Mouse (Mus musculus) heart, embryonic 15.5 days (tissue): ENCODE measurements around the gene Tomm6. TPM values are rescaled to one million over a fixed set of nuclear protein-coding genes. Genes with fewer than 3 reads are reported as not detected.

ENCODE experiments used
- ATAC-seq: fragments of 200-750 bp; cut with Nextera tagmentation; replicated peaks from 2 replicates; pipeline ENCODE4 v1.8.0; 2017; ENCODE audit warnings: low read depth, moderate TSS enrichment; ENCODE audit not compliant: insufficient number of reproducible peaks, insufficient read depth, low FRiP score
- H3K27ac ChIP-seq: fragments of 300-500 bp; sonication (generic); 2 replicates; pipeline ENCODE4 v1.5.1; 2015; ENCODE audit warnings: mild to moderate bottlenecking, inconsistent platforms
- H3K27me3 ChIP-seq: fragments of 300-500 bp; sonication (generic); 2 replicates; pipeline ENCODE4 v1.6.1; 2015; ENCODE audit warnings: inconsistent platforms
- H3K36me3 ChIP-seq: fragments of 300-500 bp; sonication (generic); 2 replicates; pipeline ENCODE4 v1.6.1; 2015; ENCODE audit warnings: mild to moderate bottlenecking, inconsistent platforms
- H3K4me1 ChIP-seq: fragments of 300-500 bp; sonication (generic); replicated peaks from 2 replicates; pipeline ENCODE4 v1.6.1; 2015; ENCODE audit warnings: inconsistent platforms
- H3K4me2 ChIP-seq: fragments of 300-500 bp; sonication (generic); 2 replicates; pipeline ENCODE4 v1.6.1; 2015; ENCODE audit warnings: inconsistent platforms, mild to moderate bottlenecking, moderate library complexity
- H3K4me3 ChIP-seq: fragments of 300-500 bp; sonication (generic); 2 replicates; pipeline ENCODE4 v1.5.1; 2015; ENCODE audit warnings: mild to moderate bottlenecking, inconsistent platforms
- H3K9ac ChIP-seq: fragments of 300-500 bp; sonication (generic); 2 replicates; pipeline ENCODE4 v1.6.1; 2015; ENCODE audit warnings: mild to moderate bottlenecking, inconsistent platforms
- H3K9me3 ChIP-seq: fragments of 300-500 bp; sonication (generic); replicated peaks from 2 replicates; pipeline ENCODE4 v1.6.1; 2016; ENCODE audit warnings: inconsistent platforms
- WGBS: fragments of 180-500 bp; shearing (Covaris S2); methylation state at CpG from one replicate; pipeline ENCODE4 v1.1.7; 2015; ENCODE audit warnings: mixed read lengths; 5-methylcytosine and 5-hydroxymethylcytosine counted together
- polyA plus RNA-seq: library from polyadenylated mRNA; unstranded; fragments of >200 nt; fragmentation: Nextera tagmentation; extraction: Ambion mirVana; gene quantifications from 2 replicates; pipeline ENCODE4 v1.2.1, GENCODE M21; 2015

The Tomm6 gene
- polyA plus RNA-seq = 260 and 304 TPM in 2 replicates

GRCm38 (mm10) chr17:47688344-47688607 is at the start of gene Tomm6:
Tomm6 (minus strand) TSS chr17:47688386.
- Histone ChIP-seq H3K4me2 (peak within 1 kb of the TSS; percentile 97), H3K9me3 (no peaks in the 10 kb centered on the region)
- ATAC-seq = no peak

GRCm38 (mm10) chr17:47737271-47738065 is 49.3 kb upstream of the Tomm6 start:
- no peaks in the 10 kb centered on the region for H3K36me3 ChIP-seq
- no peaks in the 10 kb centered on the region for H3K27me3 ChIP-seq
- WGBS = under 1% methylated on average over 50 of the region's 60 CpGs
- H3K9me3 ChIP-seq = no peaks in the 10 kb centered on the region
- peak overlapping the region; percentile 94 for H3K4me2 ChIP-seq
- peak overlapping the region; percentile 87 for H3K4me3 ChIP-seq
- peak; percentile 92 for ATAC-seq
- peak overlapping the region; percentile 93 for H3K9ac ChIP-seq
- peak overlapping the region; percentile 96 for H3K27ac ChIP-seq
- H3K4me1 ChIP-seq = peaks cover 37% of the 10 kb centered on the region

More at GRCm38 (mm10) chr17:47688344-47688607, at the start of gene Tomm6:
- H3K4me1 ChIP-seq = peaks cover 17% of the 10 kb centered on the region
- H3K4me3 ChIP-seq = peak within 1 kb of the TSS; percentile 79
- H3K27me3 ChIP-seq = no peaks in the 10 kb centered on the region; the same call in 1 of the 2 replicates
- peak within 1 kb of the TSS; percentile 81 for H3K27ac ChIP-seq
- under 1% methylated on average over 9 of the region's 9 CpGs for WGBS
- H3K36me3 ChIP-seq = peaks cover 18% of the 10 kb centered on the region
- peak within 1 kb of the TSS; percentile 79 for H3K9ac ChIP-seq

- H3K9ac ChIP-seq = peak within 1 kb of the TSS; percentile 93
- peak within 1 kb of the TSS; percentile 94 for H3K4me2 ChIP-seq
- H3K27me3 ChIP-seq = no peaks in the 10 kb centered on the region
- peak within 1 kb of the TSS; percentile 87 for H3K4me3 ChIP-seq
- under 1% methylated on average over 47 of the region's 47 CpGs for WGBS
- no peaks in the 10 kb centered on the region for H3K9me3 ChIP-seq
- ATAC-seq = peak; percentile 72
- H3K4me1 ChIP-seq = peaks cover 33% of the 10 kb centered on the region
- H3K36me3 ChIP-seq = no peaks in the 10 kb centered on the region
- H3K27ac ChIP-seq = peak within 1 kb of the TSS; percentile 96
Observed at GRCm38 (mm10) chr17:47736856-47737255, 48.7 kb upstream of the Tomm6 start, which contains the start of gene Tfeb. Tfeb (plus strand) TSS chr17:47737030.

GRCm38 (mm10) chr17:47735553-47736100 is 47.4 kb upstream of the Tomm6 start:
- H3K4me3 ChIP-seq = no peak overlapping the region
- WGBS = 69% methylated on average over 14 of the region's 14 CpGs

GRCm38 (mm10) chr17:47730633-47731575 is 42.7 kb upstream of the Tomm6 start:
- no peak overlapping the region for H3K9ac ChIP-seq
- H3K4me3 ChIP-seq = no peak overlapping the region
- no peaks in the 10 kb centered on the region for H3K4me1 ChIP-seq
- H3K27ac ChIP-seq = no peak overlapping the region
- ATAC-seq = no peak
- H3K27me3 ChIP-seq = peaks cover 8% of the 10 kb centered on the region; the same call in 1 of the 2 replicates
- no peaks in the 10 kb centered on the region for H3K36me3 ChIP-seq
- no peaks in the 10 kb centered on the region for H3K9me3 ChIP-seq
- 59% methylated on average over 24 of the region's 24 CpGs for WGBS
- H3K4me2 ChIP-seq = no peak overlapping the region

More at GRCm38 (mm10) chr17:47735553-47736100, 47.4 kb upstream of the Tomm6 start:
- no peaks in the 10 kb centered on the region for H3K27me3 ChIP-seq
- no peaks in the 10 kb centered on the region for H3K9me3 ChIP-seq
- H3K27ac ChIP-seq = no peak overlapping the region
- peaks cover 22% of the 10 kb centered on the region for H3K4me1 ChIP-seq
- no peak overlapping the region for H3K4me2 ChIP-seq
- H3K36me3 ChIP-seq = no peaks in the 10 kb centered on the region
- no peak for ATAC-seq
- no peak overlapping the region for H3K9ac ChIP-seq

GRCm38 (mm10) chr17:47726566-47726965 is 38.4 kb upstream of the Tomm6 start, which contains the start of gene Pgc:
Pgc (plus strand) TSS chr17:47726842.
- ATAC-seq = no peak
- Histone ChIP-seq H3K9me3 (no peaks in the 10 kb centered on the region), H3K4me2 (no peak within 1 kb of the TSS), H3K27me3 (peaks cover 8% of the 10 kb centered on the region; the same call in 1 of the 2 replicates), H3K27ac (no peak within 1 kb of the TSS), H3K4me3 (no peak within 1 kb of the TSS), H3K36me3 (no peaks in the 10 kb centered on the region), H3K9ac (no peak within 1 kb of the TSS), H3K4me1 (no peaks in the 10 kb centered on the region)
- WGBS = 78% methylated on average over 11 of the region's 11 CpGs

- Histone ChIP-seq H3K27ac (no peak overlapping the region), H3K9me3 (no peaks in the 10 kb centered on the region), H3K4me3 (no peak overlapping the region), H3K9ac (no peak overlapping the region), H3K36me3 (no peaks in the 10 kb centered on the region), H3K27me3 (0 out of 2 replicates have a peak, but pooled peaks cover 2% of the 10 kb centered on the region), H3K4me2 (no peak overlapping the region), H3K4me1 (0 out of 2 replicates have a peak, but pooled peaks cover 4% of the 10 kb centered on the region)
- WGBS = 44% methylated on average over 4 of the region's 4 CpGs
- ATAC-seq = no peak
Observed at GRCm38 (mm10) chr17:47721183-47721582, 33.0 kb upstream of the Tomm6 start.

GRCm38 (mm10) chr17:47715037-47715436 is 26.9 kb upstream of the Tomm6 start:
- no peak overlapping the region for H3K9ac ChIP-seq
- no peak overlapping the region for H3K27ac ChIP-seq
- WGBS = 57% methylated on average over 3 of the region's 3 CpGs
- H3K4me1 ChIP-seq = no peaks in the 10 kb centered on the region
- no peaks in the 10 kb centered on the region for H3K9me3 ChIP-seq
- no peak for ATAC-seq
- H3K4me2 ChIP-seq = no peak overlapping the region
- no peaks in the 10 kb centered on the region for H3K27me3 ChIP-seq
- no peak overlapping the region for H3K4me3 ChIP-seq
- H3K36me3 ChIP-seq = no peaks in the 10 kb centered on the region

GRCm38 (mm10) chr17:47712889-47713571 is 24.8 kb upstream of the Tomm6 start:
- ATAC-seq = no peak
- WGBS = 46% methylated on average over 22 of the region's 22 CpGs
- Histone ChIP-seq H3K4me3 (no peak overlapping the region), H3K27ac (no peak overlapping the region), H3K4me2 (no peak overlapping the region), H3K4me1 (no peaks in the 10 kb centered on the region), H3K27me3 (no peaks in the 10 kb centered on the region), H3K36me3 (no peaks in the 10 kb centered on the region), H3K9me3 (no peaks in the 10 kb centered on the region), H3K9ac (no peak overlapping the region)

GRCm38 (mm10) chr17:47711883-47712282 is 23.7 kb upstream of the Tomm6 start:
- no peaks in the 10 kb centered on the region for H3K9me3 ChIP-seq
- no peak overlapping the region for H3K9ac ChIP-seq
- no peak overlapping the region for H3K4me2 ChIP-seq
- H3K36me3 ChIP-seq = no peaks in the 10 kb centered on the region
- no peak; the same call in 1 of the 2 replicates for ATAC-seq
- H3K27me3 ChIP-seq = no peaks in the 10 kb centered on the region
- H3K27ac ChIP-seq = no peak overlapping the region
- 28% methylated on average over 6 of the region's 6 CpGs for whole genome bisulfite sequencing
- H3K4me1 ChIP-seq = no peaks in the 10 kb centered on the region
- no peak overlapping the region for H3K4me3 ChIP-seq
